Mouse (Mus musculus): ENCODE measurements around the gene Dhrs13. TPM values are rescaled to one million over a fixed set of nuclear protein-coding genes. Genes with fewer than 3 reads are reported as not detected.
A peak's percentile ranks its signal among the peaks of the same experiment; 100 is the strongest.

Gene Dhrs13
- polyA plus RNA-seq, 1 experiment from 2014 or later, result 12.6 TPM

DNA sequence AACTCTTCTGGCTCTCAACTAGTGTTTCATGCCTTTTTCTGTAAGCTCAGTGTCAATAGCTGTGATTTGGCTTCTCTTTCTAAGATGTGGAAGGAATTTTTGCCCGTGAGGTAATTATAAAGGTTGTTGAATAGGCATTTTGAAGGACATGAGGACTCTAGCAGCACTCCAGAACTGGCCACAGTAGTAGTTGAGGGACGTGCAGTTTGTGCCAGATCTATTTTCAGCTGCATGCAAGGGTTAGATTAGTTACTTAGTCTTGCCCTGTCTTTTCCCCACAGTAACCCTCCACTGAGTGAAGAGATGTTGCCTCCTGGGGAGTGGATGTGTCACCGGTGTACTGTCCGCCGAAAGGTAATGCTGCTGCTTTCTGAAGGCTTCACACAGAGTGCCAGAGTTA, 25.6 kb upstream of the Dhrs13 start:
- H3K4me3 ChIP-seq (ENCODE audit: low read length), result 0 out of 2 replicates have a peak overlapping the region, but pooled peaks have one; percentile 10
- H3K4me1 ChIP-seq (ENCODE audit: control insufficient read depth, insufficient read depth, low read length), result peaks cover 19% of the 10 kb centered on the region
- peak overlapping the region; percentile 42 for H3K9ac ChIP-seq (ENCODE audit: low read length)
- 50% methylated on average over 5 of the region's 5 CpGs for WGBS
- H3K27ac ChIP-seq (ENCODE audit: low read length), result peak overlapping the region; percentile 98
- H3K27me3 ChIP-seq (ENCODE audit: control insufficient read depth, insufficient read depth, low read length), result no peaks in the 10 kb centered on the region
- peak; percentile 86 for ATAC-seq (replicated peaks; ENCODE audit: extremely low read depth, insufficient read depth, low FRiP score)
- H3K9me3 ChIP-seq (replicated peaks; ENCODE audit: control insufficient read depth, low read length), result no peaks in the 10 kb centered on the region
- H3K4me2 ChIP-seq (ENCODE audit: low read depth, low read length), result peak overlapping the region; percentile 47
- H3K36me3 ChIP-seq (ENCODE audit: control insufficient read depth, insufficient read depth), result peaks cover 40% of the 10 kb centered on the region

DNA sequence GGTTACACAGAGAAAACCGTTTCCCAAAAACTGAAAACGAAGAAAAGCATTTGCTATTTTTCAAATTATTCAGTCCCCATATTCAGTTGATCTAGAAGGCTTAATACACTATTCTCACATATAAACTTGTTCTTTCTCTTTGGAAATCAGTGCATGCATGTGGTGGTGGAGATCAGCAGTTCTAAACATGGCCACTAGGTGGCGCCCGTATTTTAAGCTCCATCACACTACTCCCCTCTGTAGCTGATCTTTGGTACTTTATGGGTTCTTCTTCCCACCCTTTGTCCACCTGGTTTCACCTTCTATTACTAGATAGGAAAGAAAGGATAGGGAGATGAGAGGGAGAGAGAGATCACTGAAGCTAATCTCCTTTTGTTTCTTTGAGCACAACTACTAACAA, 12.4 kb upstream of the Dhrs13 start:
- no peaks in the 10 kb centered on the region for H3K4me1 ChIP-seq (ENCODE audit: control insufficient read depth, insufficient read depth, low read length)
- peaks cover 66% of the 10 kb centered on the region for H3K36me3 ChIP-seq (ENCODE audit: control insufficient read depth, insufficient read depth)
- no peak overlapping the region for H3K27ac ChIP-seq (ENCODE audit: low read length)
- H3K27me3 ChIP-seq (ENCODE audit: control insufficient read depth, insufficient read depth, low read length), result no peaks in the 10 kb centered on the region
- WGBS, result 17% methylated on average over 4 of the region's 4 CpGs
- 0 out of 2 replicates have a peak, but pooled peaks have one; percentile 52 for ATAC-seq (replicated peaks; ENCODE audit: extremely low read depth, insufficient read depth, low FRiP score)
- H3K4me2 ChIP-seq (ENCODE audit: low read depth, low read length), result no peak overlapping the region
- no peak overlapping the region for H3K4me3 ChIP-seq (ENCODE audit: low read length)
- no peaks in the 10 kb centered on the region for H3K9me3 ChIP-seq (replicated peaks; ENCODE audit: control insufficient read depth, low read length)
- no peak overlapping the region for H3K9ac ChIP-seq (ENCODE audit: low read length)

GRCm38 (mm10) chr11:78023607-78024006, 8.5 kb upstream of the Dhrs13 start:
- H3K4me3 ChIP-seq (ENCODE audit: low read length), result no peak overlapping the region
- H3K27ac ChIP-seq (ENCODE audit: low read length), result no peak overlapping the region
- 80% methylated on average over 8 of the region's 8 CpGs for WGBS
- H3K9me3 ChIP-seq (replicated peaks; ENCODE audit: control insufficient read depth, low read length), result no peaks in the 10 kb centered on the region
- ATAC-seq (replicated peaks; ENCODE audit: extremely low read depth, insufficient read depth, low FRiP score), result no peak
- peaks cover 64% of the 10 kb centered on the region for H3K36me3 ChIP-seq (ENCODE audit: control insufficient read depth, insufficient read depth)
- no peaks in the 10 kb centered on the region for H3K4me1 ChIP-seq (ENCODE audit: control insufficient read depth, insufficient read depth, low read length)
- no peak overlapping the region for H3K4me2 ChIP-seq (ENCODE audit: low read depth, low read length)
- no peaks in the 10 kb centered on the region for H3K27me3 ChIP-seq (ENCODE audit: control insufficient read depth, insufficient read depth, low read length)
- H3K9ac ChIP-seq (ENCODE audit: low read length), result no peak overlapping the region

GRCm38 (mm10) chr11:78029240-78029639, 2.8 kb upstream of the Dhrs13 start:
- no peak overlapping the region for H3K4me3 ChIP-seq (ENCODE audit: low read length)
- no peaks in the 10 kb centered on the region for H3K27me3 ChIP-seq (ENCODE audit: control insufficient read depth, insufficient read depth, low read length)
- no peaks in the 10 kb centered on the region for H3K9me3 ChIP-seq (replicated peaks; ENCODE audit: control insufficient read depth, low read length)
- no peak for ATAC-seq (replicated peaks; ENCODE audit: extremely low read depth, insufficient read depth, low FRiP score)
- no peak overlapping the region for H3K9ac ChIP-seq (ENCODE audit: low read length)
- 87% methylated on average over 8 of the region's 8 CpGs for WGBS
- peaks cover 46% of the 10 kb centered on the region for H3K36me3 ChIP-seq (ENCODE audit: control insufficient read depth, insufficient read depth)
- no peak overlapping the region for H3K4me2 ChIP-seq (ENCODE audit: low read depth, low read length)
- no peak overlapping the region for H3K27ac ChIP-seq (ENCODE audit: low read length)
- peaks cover 9% of the 10 kb centered on the region for H3K4me1 ChIP-seq (ENCODE audit: control insufficient read depth, insufficient read depth, low read length)

DNA sequence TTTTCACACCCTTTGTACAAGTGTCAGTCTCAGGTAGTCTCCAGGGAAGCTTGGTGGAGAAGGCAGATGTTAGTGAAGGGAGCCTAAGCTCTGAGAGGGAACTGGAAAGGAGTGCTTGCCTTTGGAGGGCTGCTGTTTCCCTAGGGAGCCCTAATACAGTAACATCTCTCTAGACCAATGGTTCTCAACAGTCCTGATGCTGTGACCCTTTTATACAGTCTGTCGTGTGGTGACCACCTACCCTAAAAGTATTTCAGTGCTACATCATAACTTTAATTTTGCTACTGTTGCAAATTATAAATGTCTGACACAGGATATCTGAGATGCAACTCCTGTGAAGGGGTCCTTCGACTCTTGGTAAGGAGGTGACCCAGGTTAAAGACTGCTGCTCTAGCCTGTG, 1.5 kb upstream of the Dhrs13 start:
- H3K36me3 ChIP-seq (ENCODE audit: control insufficient read depth, insufficient read depth), result peaks cover 37% of the 10 kb centered on the region
- no peak overlapping the region for H3K4me2 ChIP-seq (ENCODE audit: low read depth, low read length)
- ATAC-seq (replicated peaks; ENCODE audit: extremely low read depth, insufficient read depth, low FRiP score), result no peak
- H3K4me3 ChIP-seq (ENCODE audit: low read length), result no peak overlapping the region
- no peaks in the 10 kb centered on the region for H3K27me3 ChIP-seq (ENCODE audit: control insufficient read depth, insufficient read depth, low read length)
- 68% methylated on average over 2 of the region's 2 CpGs for WGBS
- H3K27ac ChIP-seq (ENCODE audit: low read length), result no peak overlapping the region
- H3K9ac ChIP-seq (ENCODE audit: low read length), result no peak overlapping the region
- no peaks in the 10 kb centered on the region for H3K9me3 ChIP-seq (replicated peaks; ENCODE audit: control insufficient read depth, low read length)
- H3K4me1 ChIP-seq (ENCODE audit: control insufficient read depth, insufficient read depth, low read length), result peaks cover 9% of the 10 kb centered on the region

DNA sequence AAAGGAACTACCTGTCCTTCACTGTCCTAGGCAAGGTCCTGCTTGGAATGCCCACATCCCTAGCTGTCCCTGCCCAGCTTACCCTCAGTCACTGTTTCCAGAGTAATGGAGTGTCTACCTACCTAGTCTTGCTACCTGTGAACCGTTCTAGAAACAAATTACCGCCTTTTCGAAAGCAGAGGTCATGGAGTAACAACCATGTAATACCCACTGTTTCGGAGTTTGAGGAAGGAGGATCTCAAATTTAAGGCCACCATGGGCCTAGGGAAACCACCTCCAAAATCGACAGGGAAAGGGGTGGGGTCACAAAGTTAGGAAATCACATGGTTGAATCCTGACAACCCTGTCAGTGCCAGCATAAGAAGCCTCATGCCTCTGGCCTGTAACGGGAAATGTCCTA, 691 bp upstream of the Dhrs13 start:
- Histone ChIP-seq H3K36me3 (ENCODE audit: control insufficient read depth, insufficient read depth) (peaks cover 29% of the 10 kb centered on the region), H3K27me3 (ENCODE audit: control insufficient read depth, insufficient read depth, low read length) (no peaks in the 10 kb centered on the region), H3K27ac (ENCODE audit: low read length) (peak overlapping the region; percentile 51), H3K4me2 (ENCODE audit: low read depth, low read length) (peak overlapping the region; percentile 90), H3K9me3 (replicated peaks; ENCODE audit: control insufficient read depth, low read length) (no peaks in the 10 kb centered on the region), H3K4me1 (ENCODE audit: control insufficient read depth, insufficient read depth, low read length) (peaks cover 9% of the 10 kb centered on the region), H3K9ac (ENCODE audit: low read length) (peak overlapping the region; percentile 76), H3K4me3 (ENCODE audit: low read length) (peak overlapping the region; percentile 61)
- ATAC-seq (replicated peaks; ENCODE audit: extremely low read depth, insufficient read depth, low FRiP score), result no peak
- 43% methylated on average over 6 of the region's 6 CpGs for WGBS

DNA sequence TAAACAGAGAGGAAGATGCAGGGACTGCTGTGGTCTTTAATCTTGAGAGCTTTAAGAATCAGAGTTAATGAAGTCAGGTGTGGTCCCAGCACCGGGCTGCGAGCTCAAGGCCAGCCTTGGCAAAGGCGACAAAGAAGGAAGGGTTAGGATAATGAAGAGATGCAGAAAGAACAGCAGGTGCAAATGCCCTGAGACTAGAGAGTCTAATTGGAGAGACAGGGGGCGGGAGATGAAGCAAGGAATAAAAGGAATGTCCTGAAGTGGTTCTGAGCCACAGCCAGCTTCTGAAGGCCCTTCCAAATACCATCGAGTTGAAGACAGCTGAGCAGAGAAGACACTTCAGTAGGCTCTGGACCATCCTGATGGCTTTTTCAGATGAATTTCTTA, 722 bp downstream of the Dhrs13 start:
- H3K4me2 ChIP-seq (ENCODE audit: low read depth, low read length), result peak overlapping the region; percentile 90
- H3K4me3 ChIP-seq (ENCODE audit: low read length), result peak overlapping the region; percentile 61
- H3K36me3 ChIP-seq (ENCODE audit: control insufficient read depth, insufficient read depth), result peaks cover 17% of the 10 kb centered on the region
- WGBS, result 14% methylated on average over 5 of the region's 5 CpGs
- H3K9ac ChIP-seq (ENCODE audit: low read length), result peak overlapping the region; percentile 76
- H3K27me3 ChIP-seq (ENCODE audit: control insufficient read depth, insufficient read depth, low read length), result no peaks in the 10 kb centered on the region
- H3K4me1 ChIP-seq (ENCODE audit: control insufficient read depth, insufficient read depth, low read length), result peaks cover 14% of the 10 kb centered on the region
- no peaks in the 10 kb centered on the region for H3K9me3 ChIP-seq (replicated peaks; ENCODE audit: control insufficient read depth, low read length)
- no peak for ATAC-seq (replicated peaks; ENCODE audit: extremely low read depth, insufficient read depth, low FRiP score)
- no peak overlapping the region; the same call in 1 of the 2 replicates for H3K27ac ChIP-seq (ENCODE audit: low read length)

DNA sequence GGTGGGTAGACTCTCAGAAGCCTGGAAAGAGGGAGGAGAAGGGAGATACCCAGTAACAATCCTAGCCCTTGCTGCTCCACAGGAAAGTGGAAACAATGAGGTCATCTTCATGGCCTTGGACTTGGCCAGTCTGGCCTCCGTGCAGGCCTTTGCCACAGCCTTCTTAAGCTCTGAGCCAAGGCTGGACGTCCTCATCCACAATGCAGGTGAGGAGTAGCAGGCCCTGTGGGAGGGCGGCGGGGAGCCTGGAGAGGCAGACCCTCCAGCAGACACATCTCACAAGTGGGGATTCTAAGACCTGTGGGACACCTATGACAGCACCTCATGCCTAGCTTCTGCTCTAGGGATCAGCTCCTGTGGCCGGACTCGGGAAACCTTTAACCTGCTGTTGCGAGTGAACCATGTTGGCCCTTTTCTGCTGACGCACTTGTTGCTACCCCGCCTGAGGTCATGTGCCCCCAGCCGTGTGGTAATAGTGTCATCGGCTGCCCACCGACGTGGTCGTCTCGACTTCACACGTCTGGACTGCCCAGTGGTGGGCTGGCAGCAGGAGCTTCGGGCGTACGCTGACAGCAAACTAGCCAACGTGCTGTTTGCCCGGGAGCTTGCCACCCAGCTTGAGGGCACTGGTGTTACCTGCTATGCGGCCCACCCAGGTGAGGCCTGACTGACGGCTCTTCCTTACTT, 2.0 kb downstream of the Dhrs13 start:
- no peaks in the 10 kb centered on the region for H3K27me3 ChIP-seq (ENCODE audit: control insufficient read depth, insufficient read depth, low read length)
- H3K27ac ChIP-seq (ENCODE audit: low read length), result no peak overlapping the region
- no peak overlapping the region for H3K9ac ChIP-seq (ENCODE audit: low read length)
- H3K4me1 ChIP-seq (ENCODE audit: control insufficient read depth, insufficient read depth, low read length), result peaks cover 21% of the 10 kb centered on the region
- 89% methylated on average over 23 of the region's 23 CpGs for WGBS
- H3K9me3 ChIP-seq (replicated peaks; ENCODE audit: control insufficient read depth, low read length), result no peaks in the 10 kb centered on the region
- no peak for ATAC-seq (replicated peaks; ENCODE audit: extremely low read depth, insufficient read depth, low FRiP score)
- H3K4me2 ChIP-seq (ENCODE audit: low read depth, low read length), result no peak overlapping the region
- peaks cover 6% of the 10 kb centered on the region for H3K36me3 ChIP-seq (ENCODE audit: control insufficient read depth, insufficient read depth)
- H3K4me3 ChIP-seq (ENCODE audit: low read length), result no peak overlapping the region

GRCm38 (mm10) chr11:78036791-78037190, 4.7 kb downstream of the Dhrs13 start:
- H3K9ac ChIP-seq (ENCODE audit: low read length), result no peak overlapping the region
- peaks cover 2% of the 10 kb centered on the region; the same call in 1 of the 2 replicates for H3K36me3 ChIP-seq (ENCODE audit: control insufficient read depth, insufficient read depth)
- H3K27ac ChIP-seq (ENCODE audit: low read length), result no peak overlapping the region
- no peak for ATAC-seq (replicated peaks; ENCODE audit: extremely low read depth, insufficient read depth, low FRiP score)
- no peaks in the 10 kb centered on the region for H3K27me3 ChIP-seq (ENCODE audit: control insufficient read depth, insufficient read depth, low read length)
- no peaks in the 10 kb centered on the region for H3K9me3 ChIP-seq (replicated peaks; ENCODE audit: control insufficient read depth, low read length)
- H3K4me1 ChIP-seq (ENCODE audit: control insufficient read depth, insufficient read depth, low read length), result peaks cover 15% of the 10 kb centered on the region
- no peak overlapping the region for H3K4me2 ChIP-seq (ENCODE audit: low read depth, low read length)
- H3K4me3 ChIP-seq (ENCODE audit: low read length), result no peak overlapping the region
- WGBS, result 79% methylated on average over 10 of the region's 10 CpGs

Data from heart, embryonic 16.5 days (tissue).